Mouse (Mus musculus) spleen, adult 2 months (tissue): ENCODE results near the gene Cyp26a1.

Experiments
- CTCF ChIP-seq: fragments of 200-500 bp; IDR thresholded peaks from 2 replicates; pipeline ENCODE4 v1.5.1; 2011; ENCODE audit warnings: mild to moderate bottlenecking, inconsistent platforms; ENCODE audit not compliant: insufficient read depth, insufficient read length, insufficient replicate concordance; ENCODE audit errors: extremely low read depth
- POLR2A ChIP-seq: fragments of 200-500 bp; IDR thresholded peaks from 2 replicates; pipeline ENCODE4 v1.6.1; 2011; ENCODE audit warnings: low read depth, low read length, inconsistent platforms

GRCm38 (mm10) chr19:37654012-37654411, 43.6 kb upstream of the Cyp26a1 start:
- TF ChIP-seq CTCF (no peak), POLR2A (no peak)
